Mouse (Mus musculus): Measurements from ENCODE around the gene Sez6l. TPM values are rescaled to one million over a fixed set of nuclear protein-coding genes. Genes with fewer than 3 reads are reported as not detected.

The Sez6l gene
- polyA plus RNA-seq, 1 experiment from 2014 or later = 16.4 TPM

DNA sequence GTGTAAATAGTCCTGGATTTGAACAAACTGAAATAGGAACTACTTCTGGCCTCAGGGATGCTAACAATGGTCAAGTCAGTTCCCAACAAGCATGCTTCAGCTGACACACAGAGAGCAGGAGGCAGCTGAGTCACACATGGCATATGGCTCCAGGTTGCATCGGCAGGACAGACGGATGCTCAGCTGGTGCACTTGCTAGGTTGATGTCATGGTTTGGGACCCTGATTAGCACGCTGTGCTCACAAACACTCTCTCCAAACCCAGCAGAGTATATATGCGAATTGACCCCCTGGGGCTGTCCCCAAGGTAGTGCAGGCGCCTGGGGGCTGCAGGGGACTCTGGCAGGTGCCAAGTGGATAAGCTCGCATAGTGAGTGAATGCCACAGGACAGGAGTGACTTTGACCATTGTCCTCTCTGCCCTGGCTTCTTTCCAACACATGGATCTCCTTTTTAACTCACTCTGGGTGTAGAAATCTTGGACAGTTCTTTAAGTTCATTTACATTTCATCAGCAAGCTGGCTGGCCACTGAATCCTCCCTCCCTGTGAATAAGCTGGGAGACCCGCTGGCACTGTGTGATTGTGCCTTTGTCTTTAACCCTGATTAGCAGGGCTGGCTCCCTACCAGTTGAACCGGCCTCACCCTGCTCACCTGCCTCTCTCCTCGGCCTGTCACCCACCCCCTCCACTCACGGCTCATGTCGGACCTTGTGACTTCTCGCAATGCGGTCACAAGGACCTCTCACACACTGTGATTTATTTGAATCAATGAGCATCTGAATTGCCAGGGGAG is 91.9 kb downstream of the Sez6l start:
- no peaks in the 10 kb centered on the region for H3K36me3 ChIP-seq
- H3K27ac ChIP-seq (replicated peaks) = no peak overlapping the region; the same call in 1 of the 2 replicates
- H3K4me3 ChIP-seq = no peak overlapping the region
- peaks cover 43% of the 10 kb centered on the region for H3K4me1 ChIP-seq
- no peaks in the 10 kb centered on the region for H3K9me3 ChIP-seq
- 19% methylated on average over 13 of the region's 13 CpGs for WGBS
- H3K27me3 ChIP-seq = peaks cover 49% of the 10 kb centered on the region
- H3K4me2 ChIP-seq (replicated peaks) = no peak overlapping the region
- peak; percentile 27; the same call in 1 of the 2 replicates for ATAC-seq (ENCODE audit: low FRiP score, low read depth)
- H3K9ac ChIP-seq (replicated peaks) = no peak overlapping the region

DNA sequence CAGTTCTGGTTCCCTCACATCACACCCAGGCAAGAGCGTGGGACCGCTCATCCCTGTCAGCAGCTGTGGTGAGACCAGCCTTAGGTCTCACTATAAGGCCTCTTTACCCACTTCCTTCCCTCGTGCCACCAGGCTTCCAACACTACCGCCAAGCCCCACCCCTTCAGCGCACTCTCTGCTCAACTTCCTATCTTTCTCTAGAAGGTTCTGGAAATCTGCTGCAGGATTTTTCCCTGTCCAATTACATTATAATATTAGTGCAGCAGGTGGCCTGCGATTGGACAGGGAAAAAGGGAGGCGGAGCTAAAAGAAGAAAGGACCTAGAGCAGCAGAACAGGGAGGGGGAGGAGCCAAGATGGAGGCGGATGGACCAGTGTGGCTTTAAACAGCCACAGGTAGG is 94.0 kb downstream of the Sez6l start:
- peaks cover 47% of the 10 kb centered on the region for H3K4me1 ChIP-seq
- H3K4me2 ChIP-seq (replicated peaks) = no peak overlapping the region
- WGBS = 87% methylated on average over 8 of the region's 8 CpGs

GRCm38 (mm10) chr5:112482551-112482950 is 94.4 kb downstream of the Sez6l start:
- peaks cover 62% of the 10 kb centered on the region for H3K27me3 ChIP-seq
- ATAC-seq (ENCODE audit: low FRiP score, low read depth) = no peak
- H3K9ac ChIP-seq (replicated peaks) = peak overlapping the region; percentile 7; the same call in 1 of the 2 replicates
- peak overlapping the region; percentile 40 for H3K4me2 ChIP-seq (replicated peaks)
- H3K36me3 ChIP-seq = no peaks in the 10 kb centered on the region
- peak overlapping the region; percentile 54; the same call in 1 of the 2 replicates for H3K27ac ChIP-seq (replicated peaks)
- no peaks in the 10 kb centered on the region for H3K9me3 ChIP-seq
- H3K4me3 ChIP-seq = no peak overlapping the region
- WGBS = 49% methylated on average over 13 of the region's 13 CpGs
- H3K4me1 ChIP-seq = peaks cover 51% of the 10 kb centered on the region

More for the DNA sequence above, 94.0 kb downstream of the Sez6l start:
- H3K9ac ChIP-seq (replicated peaks) = no peak overlapping the region
- no peaks in the 10 kb centered on the region for H3K9me3 ChIP-seq
- no peak overlapping the region for H3K27ac ChIP-seq (replicated peaks)
- no peak for ATAC-seq (ENCODE audit: low FRiP score, low read depth)
- H3K27me3 ChIP-seq = peaks cover 58% of the 10 kb centered on the region
- no peaks in the 10 kb centered on the region for H3K36me3 ChIP-seq
- H3K4me3 ChIP-seq = no peak overlapping the region

- peaks cover 59% of the 10 kb centered on the region for H3K27me3 ChIP-seq
- peaks cover 51% of the 10 kb centered on the region for H3K4me1 ChIP-seq
- no peaks in the 10 kb centered on the region for H3K9me3 ChIP-seq
- peak overlapping the region; percentile 68 for H3K27ac ChIP-seq (replicated peaks)
- H3K4me2 ChIP-seq (replicated peaks) = peak overlapping the region; percentile 40
- H3K9ac ChIP-seq (replicated peaks) = peak overlapping the region; percentile 7; the same call in 1 of the 2 replicates
- no peak overlapping the region for H3K4me3 ChIP-seq
- peak; percentile 56; the same call in 1 of the 2 replicates for ATAC-seq (ENCODE audit: low FRiP score, low read depth)
- WGBS = 7% methylated on average over 19 of the region's 19 CpGs
- no peaks in the 10 kb centered on the region for H3K36me3 ChIP-seq
These were observed 95.0 kb downstream of the Sez6l start for GRCm38 (mm10) chr5:112481946-112482410.

GRCm38 (mm10) chr5:112473453-112473852 is 103.5 kb downstream of the Sez6l start:
- peaks cover 39% of the 10 kb centered on the region for H3K27me3 ChIP-seq
- H3K4me3 ChIP-seq = no peak overlapping the region
- H3K9me3 ChIP-seq = 0 out of 2 replicates have a peak, but pooled peaks cover 3% of the 10 kb centered on the region
- ATAC-seq (ENCODE audit: low FRiP score, low read depth) = no peak
- peaks cover 18% of the 10 kb centered on the region for H3K4me1 ChIP-seq
- WGBS = 45% methylated on average over 6 of the region's 6 CpGs
- H3K9ac ChIP-seq (replicated peaks) = no peak overlapping the region
- H3K36me3 ChIP-seq = peaks cover 4% of the 10 kb centered on the region; the same call in 1 of the 2 replicates
- H3K27ac ChIP-seq (replicated peaks) = no peak overlapping the region
- H3K4me2 ChIP-seq (replicated peaks) = no peak overlapping the region

DNA sequence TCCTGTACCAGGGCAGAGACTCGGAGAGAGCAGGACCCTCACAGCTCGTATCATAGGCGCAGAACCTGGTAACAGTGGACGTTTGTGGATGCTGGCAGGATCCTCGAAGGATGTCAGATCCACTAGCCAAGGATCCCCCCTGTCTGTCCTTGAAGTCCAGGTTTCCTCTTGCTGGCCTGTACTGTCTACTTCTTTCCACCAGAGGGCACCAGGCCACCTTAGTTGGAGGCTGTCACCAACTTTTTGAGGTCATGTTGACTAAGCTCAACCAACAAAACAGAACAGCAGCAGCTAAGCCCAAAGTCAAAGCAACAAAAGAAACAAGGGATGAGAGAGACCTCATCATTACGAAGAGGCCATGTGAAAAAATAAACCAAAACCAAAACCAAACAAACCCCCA is 106.8 kb downstream of the Sez6l start:
- H3K9me3 ChIP-seq = 0 out of 2 replicates have a peak, but pooled peaks cover 3% of the 10 kb centered on the region
- no peak overlapping the region for H3K27ac ChIP-seq (replicated peaks)
- H3K4me3 ChIP-seq = no peak overlapping the region
- H3K36me3 ChIP-seq = peaks cover 4% of the 10 kb centered on the region; the same call in 1 of the 2 replicates
- peaks cover 19% of the 10 kb centered on the region for H3K27me3 ChIP-seq
- ATAC-seq (ENCODE audit: low FRiP score, low read depth) = no peak
- H3K4me1 ChIP-seq = peaks cover 6% of the 10 kb centered on the region
- H3K4me2 ChIP-seq (replicated peaks) = no peak overlapping the region
- 80% methylated on average over 6 of the region's 6 CpGs for WGBS
- no peak overlapping the region for H3K9ac ChIP-seq (replicated peaks)

DNA sequence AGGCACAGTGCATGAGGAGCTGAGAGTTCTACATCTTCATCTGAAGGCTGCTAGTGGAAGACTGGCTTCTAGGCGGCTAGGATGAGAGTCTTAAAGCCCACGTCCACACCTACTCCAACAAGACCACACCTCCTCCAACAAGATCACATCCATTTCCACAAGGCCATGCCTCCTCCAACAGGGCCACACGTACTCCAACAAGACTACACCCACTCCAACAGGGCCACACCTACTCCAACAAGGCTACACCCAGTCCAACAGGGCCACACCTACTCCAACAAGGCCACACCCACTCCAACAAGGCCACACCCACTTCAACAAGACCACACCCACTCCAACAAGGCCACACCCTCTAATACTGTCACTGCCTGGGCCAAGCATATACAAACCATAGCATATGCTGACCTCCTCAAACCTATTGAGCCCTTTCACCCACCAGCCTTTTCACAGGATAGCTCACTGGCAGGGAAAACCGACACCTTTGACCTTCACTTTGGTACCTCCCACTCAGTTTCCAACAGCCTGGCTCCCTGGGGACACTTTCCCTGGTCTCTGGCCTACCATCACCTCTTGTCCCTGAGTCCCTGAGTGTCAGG is 107.9 kb downstream of the Sez6l start:
- 80% methylated on average over 4 of the region's 4 CpGs for WGBS
- Histone ChIP-seq H3K9me3 (0 out of 2 replicates have a peak, but pooled peaks cover 3% of the 10 kb centered on the region), H3K9ac (replicated peaks) (no peak overlapping the region), H3K36me3 (peaks cover 4% of the 10 kb centered on the region; the same call in 1 of the 2 replicates), H3K27me3 (peaks cover 14% of the 10 kb centered on the region), H3K4me2 (replicated peaks) (no peak overlapping the region), H3K4me3 (no peak overlapping the region), H3K27ac (replicated peaks) (no peak overlapping the region), H3K4me1 (peaks cover 5% of the 10 kb centered on the region)
- ATAC-seq (ENCODE audit: low FRiP score, low read depth) = no peak

- no peak overlapping the region for H3K9ac ChIP-seq (replicated peaks)
- WGBS = 67% methylated on average over 6 of the region's 6 CpGs
These were observed 110.7 kb downstream of the Sez6l start for GRCm38 (mm10) chr5:112466331-112466730.

GRCm38 (mm10) chr5:112459903-112460302 is 117.1 kb downstream of the Sez6l start:
- no peak overlapping the region for H3K4me3 ChIP-seq
- H3K9ac ChIP-seq (replicated peaks) = no peak overlapping the region
- no peak overlapping the region for H3K4me2 ChIP-seq (replicated peaks)
- H3K27me3 ChIP-seq = peaks cover 36% of the 10 kb centered on the region; the same call in 1 of the 2 replicates
- H3K4me1 ChIP-seq = peaks cover 10% of the 10 kb centered on the region; the same call in 1 of the 2 replicates
- WGBS = 66% methylated on average over 3 of the region's 3 CpGs
- no peaks in the 10 kb centered on the region for H3K9me3 ChIP-seq
- ATAC-seq (ENCODE audit: low FRiP score, low read depth) = no peak
- H3K27ac ChIP-seq (replicated peaks) = 0 out of 2 replicates have a peak overlapping the region, but pooled peaks have one; percentile 15
- H3K36me3 ChIP-seq = 0 out of 2 replicates have a peak, but pooled peaks cover 6% of the 10 kb centered on the region

More at GRCm38 (mm10) chr5:112466331-112466730, 110.7 kb downstream of the Sez6l start:
- Histone ChIP-seq H3K27ac (replicated peaks) (no peak overlapping the region), H3K4me3 (no peak overlapping the region), H3K4me1 (no peaks in the 10 kb centered on the region), H3K27me3 (peaks cover 10% of the 10 kb centered on the region), H3K4me2 (replicated peaks) (no peak overlapping the region), H3K36me3 (peaks cover 4% of the 10 kb centered on the region; the same call in 1 of the 2 replicates), H3K9me3 (0 out of 2 replicates have a peak, but pooled peaks cover 3% of the 10 kb centered on the region)
- ATAC-seq (ENCODE audit: low FRiP score, low read depth) = no peak

DNA sequence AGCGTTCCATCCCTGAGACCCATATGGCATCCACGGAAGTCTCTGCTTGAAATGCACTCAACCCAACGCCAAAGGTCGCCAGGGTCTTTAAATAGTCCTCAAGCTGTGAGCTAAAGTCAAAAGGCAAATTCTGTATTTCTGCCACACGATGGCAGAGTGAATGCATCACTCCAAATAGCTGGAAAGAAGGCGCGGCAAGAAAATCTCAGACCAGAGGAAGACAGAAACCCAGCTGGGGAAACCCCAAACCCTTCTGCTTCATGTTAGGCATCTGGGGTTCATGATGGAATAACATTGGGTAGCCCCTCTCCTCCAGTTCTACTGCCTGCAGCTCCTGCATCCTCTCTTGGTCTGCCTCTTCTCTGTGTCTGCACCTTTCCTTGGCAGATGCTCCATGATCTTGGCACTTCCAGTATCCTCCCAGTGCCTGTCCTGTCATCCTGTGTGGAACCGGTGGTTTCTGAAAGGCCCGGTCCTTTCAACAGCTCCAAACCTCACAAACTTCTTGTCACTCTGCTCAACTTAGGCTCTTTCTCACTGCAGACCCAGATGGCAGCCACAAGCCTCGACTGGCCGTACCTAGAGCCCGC is 121.9 kb downstream of the Sez6l start:
- ATAC-seq (ENCODE audit: low FRiP score, low read depth) = no peak
- H3K27me3 ChIP-seq = peaks cover 38% of the 10 kb centered on the region; the same call in 1 of the 2 replicates
- WGBS = 64% methylated on average over 12 of the region's 12 CpGs

GRCm38 (mm10) chr5:112453088-112453487 is 123.9 kb downstream of the Sez6l start:
- Histone ChIP-seq H3K4me1 (no peaks in the 10 kb centered on the region), H3K27ac (replicated peaks) (no peak overlapping the region), H3K9ac (replicated peaks) (no peak overlapping the region), H3K36me3 (0 out of 2 replicates have a peak, but pooled peaks cover 6% of the 10 kb centered on the region), H3K27me3 (peaks cover 38% of the 10 kb centered on the region; the same call in 1 of the 2 replicates), H3K9me3 (no peaks in the 10 kb centered on the region), H3K4me2 (replicated peaks) (no peak overlapping the region), H3K4me3 (no peak overlapping the region)
- no peak for ATAC-seq (ENCODE audit: low FRiP score, low read depth)
- WGBS = 82% methylated on average over 9 of the region's 9 CpGs

More for the DNA sequence above, 121.9 kb downstream of the Sez6l start:
- Histone ChIP-seq H3K9ac (replicated peaks) (no peak overlapping the region), H3K36me3 (0 out of 2 replicates have a peak, but pooled peaks cover 6% of the 10 kb centered on the region), H3K9me3 (no peaks in the 10 kb centered on the region), H3K4me2 (replicated peaks) (no peak overlapping the region), H3K4me3 (no peak overlapping the region), H3K27ac (replicated peaks) (no peak overlapping the region), H3K4me1 (peaks cover 9% of the 10 kb centered on the region; the same call in 1 of the 2 replicates)
